Mouse (Mus musculus): ENCODE results near the gene Synm. TPM values are rescaled to one million over a fixed set of nuclear protein-coding genes. Genes with fewer than 3 reads are reported as not detected.

Gene Synm
- total RNA-seq, 2 experiments from 2014 or later, result 0.15 TPM; not detected in 1

- no peak for ATAC-seq (replicated peaks; ENCODE audit: poor library complexity, severe bottlenecking)
These were observed 4.9 kb downstream of the Synm start for GRCm38 (mm10) chr7:67754606-67755005.

- no peak for ATAC-seq (replicated peaks; ENCODE audit: poor library complexity, severe bottlenecking)
These were observed 9.9 kb downstream of the Synm start for GRCm38 (mm10) chr7:67749441-67750239.

GRCm38 (mm10) chr7:67747731-67748305, 11.7 kb downstream of the Synm start:
- ATAC-seq (replicated peaks; ENCODE audit: poor library complexity, severe bottlenecking), result no peak

GRCm38 (mm10) chr7:67741706-67742105, 17.8 kb downstream of the Synm start:
- ATAC-seq (replicated peaks; ENCODE audit: poor library complexity, severe bottlenecking), result no peak

GRCm38 (mm10) chr7:67740796-67741195, 18.7 kb downstream of the Synm start:
- ATAC-seq (replicated peaks; ENCODE audit: poor library complexity, severe bottlenecking), result no peak

GRCm38 (mm10) chr7:67740382-67740781, 19.2 kb downstream of the Synm start:
- no peak for ATAC-seq (replicated peaks; ENCODE audit: poor library complexity, severe bottlenecking)

DNA sequence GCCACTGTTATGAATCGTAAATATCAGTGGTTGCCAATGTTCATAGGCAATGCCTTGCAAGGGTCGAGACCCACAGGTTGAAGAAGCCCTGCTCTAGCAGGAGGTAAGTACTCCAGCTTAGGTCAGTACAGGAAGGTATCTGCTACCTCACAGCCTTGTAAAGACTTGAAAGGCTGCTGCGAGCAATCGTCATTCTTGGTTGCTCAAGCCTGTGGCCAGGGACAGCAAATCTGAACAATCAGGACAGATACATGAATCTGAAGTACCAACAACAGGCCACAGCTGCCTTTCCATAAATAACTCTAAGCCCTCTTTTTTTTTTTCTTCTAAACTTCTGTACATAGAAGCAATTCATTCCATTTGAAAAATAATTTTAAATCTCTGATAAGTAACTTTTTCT, 27.3 kb downstream of the Synm start:
- no peak for ATAC-seq (replicated peaks; ENCODE audit: poor library complexity, severe bottlenecking)

DNA sequence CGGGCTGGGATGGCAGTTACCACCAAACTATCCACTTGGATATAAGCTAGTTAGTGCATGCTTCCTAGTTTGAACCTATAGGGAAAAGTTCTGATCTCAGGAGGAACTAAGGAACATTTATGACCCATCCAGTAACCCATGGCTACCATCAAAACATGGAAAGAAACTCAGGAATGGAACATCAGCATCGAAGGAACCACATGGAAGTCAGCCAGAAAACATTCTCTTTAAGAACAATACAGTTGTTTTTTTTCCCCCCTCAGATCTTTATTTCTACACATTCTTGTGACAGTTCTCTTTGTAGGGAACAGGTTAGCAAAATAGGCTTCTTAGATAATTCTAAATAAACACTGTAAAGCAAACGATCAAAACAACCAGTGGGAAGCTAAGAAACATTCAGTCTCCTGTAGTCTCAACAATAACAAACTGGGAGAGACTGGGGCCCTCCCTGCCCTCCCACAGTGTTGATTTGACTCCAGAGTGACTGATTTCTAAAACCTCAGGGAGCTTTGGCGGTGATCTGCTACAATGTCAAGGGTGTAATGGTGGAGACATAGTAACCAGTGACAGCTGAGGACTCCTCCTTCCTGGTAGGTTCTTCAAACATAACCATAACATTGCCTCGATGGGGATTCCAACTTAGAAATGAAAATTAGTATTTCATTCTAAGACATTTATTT, 29.0 kb downstream of the Synm start:
- no peak for ATAC-seq (replicated peaks; ENCODE audit: poor library complexity, severe bottlenecking)

DNA sequence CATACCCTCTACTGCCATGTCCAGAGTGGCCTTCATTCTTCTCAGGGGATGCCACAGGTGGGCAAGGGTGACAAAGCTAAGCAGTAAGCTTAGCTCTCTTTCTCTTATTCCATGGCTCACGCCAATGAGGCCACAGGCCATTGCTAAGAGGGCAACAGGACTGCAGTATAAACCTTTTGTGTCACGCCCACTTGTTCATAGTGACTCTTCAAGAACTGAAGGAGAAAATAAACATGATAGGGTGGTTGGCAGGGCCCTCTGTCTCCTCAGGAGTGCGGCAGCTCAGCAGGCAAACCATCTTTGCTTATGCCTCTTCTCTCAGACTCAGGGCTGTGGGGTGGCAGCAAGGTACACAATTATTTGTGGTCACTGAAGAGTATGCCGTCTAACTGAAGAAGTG, 30.7 kb downstream of the Synm start:
- ATAC-seq (replicated peaks; ENCODE audit: poor library complexity, severe bottlenecking), result no peak

- ATAC-seq (replicated peaks; ENCODE audit: poor library complexity, severe bottlenecking), result peak; percentile 96
These were observed 31.3 kb downstream of the Synm start for GRCm38 (mm10) chr7:67728203-67728602.

DNA sequence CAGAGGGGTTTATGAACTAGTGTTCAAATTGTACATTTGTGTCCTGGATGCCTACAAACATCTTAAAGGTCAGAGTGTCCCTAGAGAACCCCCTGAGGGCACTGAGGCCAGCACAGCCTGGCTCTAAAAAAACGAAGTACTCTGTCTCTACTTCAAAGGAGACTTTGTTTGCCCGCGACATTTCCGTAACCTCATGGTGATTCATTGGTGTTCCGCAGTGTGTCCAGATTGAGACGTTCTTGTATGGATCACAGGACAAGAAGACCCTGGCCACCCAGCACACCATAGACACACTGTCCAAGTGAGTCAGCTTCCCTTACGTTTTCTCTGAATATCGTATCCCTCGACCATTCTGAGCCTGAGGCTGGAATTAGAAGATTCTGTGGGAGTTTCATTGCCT, 34.5 kb downstream of the Synm start:
- no peak for ATAC-seq (replicated peaks; ENCODE audit: poor library complexity, severe bottlenecking)

DNA sequence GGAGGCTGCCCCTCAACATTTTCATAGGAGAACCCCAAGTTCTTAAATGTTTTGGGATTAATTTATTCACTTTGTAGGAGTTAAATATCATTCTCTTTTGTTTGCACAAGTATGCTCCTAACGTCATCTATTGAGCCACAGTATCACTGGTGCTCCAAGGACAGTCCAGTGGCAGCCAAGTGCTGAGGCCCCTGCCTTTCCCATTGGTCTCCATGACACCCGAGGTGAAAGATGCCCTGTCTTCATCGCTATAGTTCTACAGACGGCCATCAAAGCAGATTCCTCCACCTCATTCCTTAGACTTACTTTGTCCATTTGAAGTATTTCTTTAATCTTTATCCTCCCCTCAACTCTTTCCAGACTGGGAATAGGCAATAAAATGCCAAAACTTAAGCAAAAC, 35.0 kb downstream of the Synm start:
- no peak for ATAC-seq (replicated peaks; ENCODE audit: poor library complexity, severe bottlenecking)

- ATAC-seq (replicated peaks; ENCODE audit: poor library complexity, severe bottlenecking), result no peak
These were observed 37.4 kb downstream of the Synm start for GRCm38 (mm10) chr7:67722163-67722562.

- ATAC-seq (replicated peaks; ENCODE audit: poor library complexity, severe bottlenecking), result no peak
These were observed 40.7 kb downstream of the Synm start for GRCm38 (mm10) chr7:67718804-67719203.

GRCm38 (mm10) chr7:67717520-67717919, 42.0 kb downstream of the Synm start:
- ATAC-seq (replicated peaks; ENCODE audit: poor library complexity, severe bottlenecking), result no peak

GRCm38 (mm10) chr7:67716925-67717324, 42.6 kb downstream of the Synm start:
- ATAC-seq (replicated peaks; ENCODE audit: poor library complexity, severe bottlenecking), result no peak

DNA sequence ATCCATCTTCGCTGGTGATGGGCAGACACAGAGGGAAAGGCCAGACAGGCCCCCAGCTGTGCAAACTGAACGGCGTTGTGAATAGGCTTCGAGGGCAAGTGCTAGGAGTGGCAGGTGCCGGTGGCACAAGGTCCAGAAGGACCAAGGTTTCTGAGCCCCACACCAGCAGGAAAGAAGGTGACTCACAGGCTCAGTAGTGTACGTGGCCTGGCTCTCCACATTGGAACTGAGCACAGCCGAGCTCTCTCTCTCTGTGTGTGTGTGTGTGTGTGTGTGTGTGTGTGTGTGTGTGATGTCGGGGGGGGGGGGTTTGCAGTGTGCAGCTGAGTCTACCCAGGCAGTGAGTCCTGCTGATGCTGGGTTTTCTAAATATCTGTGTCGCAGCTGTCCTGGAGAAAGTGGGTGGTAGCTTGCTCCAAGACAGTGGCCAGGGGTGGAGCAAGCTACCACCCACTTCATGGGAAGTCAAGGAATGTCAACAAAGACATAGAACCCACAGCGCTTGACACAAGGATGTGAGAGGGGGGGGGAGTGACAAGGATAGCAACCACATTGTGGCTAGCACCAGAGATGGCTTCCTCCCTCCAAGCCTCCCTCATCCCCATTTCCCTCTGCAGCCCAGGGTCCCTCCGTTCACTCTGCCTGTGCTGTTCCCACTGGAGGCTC, 43.2 kb downstream of the Synm start:
- ATAC-seq (replicated peaks; ENCODE audit: poor library complexity, severe bottlenecking), result no peak

GRCm38 (mm10) chr7:67715176-67715575, 44.4 kb downstream of the Synm start:
- no peak for ATAC-seq (replicated peaks; ENCODE audit: poor library complexity, severe bottlenecking)

GRCm38 (mm10) chr7:67713820-67714510, 45.6 kb downstream of the Synm start:
- ATAC-seq (replicated peaks; ENCODE audit: poor library complexity, severe bottlenecking), result no peak

DNA sequence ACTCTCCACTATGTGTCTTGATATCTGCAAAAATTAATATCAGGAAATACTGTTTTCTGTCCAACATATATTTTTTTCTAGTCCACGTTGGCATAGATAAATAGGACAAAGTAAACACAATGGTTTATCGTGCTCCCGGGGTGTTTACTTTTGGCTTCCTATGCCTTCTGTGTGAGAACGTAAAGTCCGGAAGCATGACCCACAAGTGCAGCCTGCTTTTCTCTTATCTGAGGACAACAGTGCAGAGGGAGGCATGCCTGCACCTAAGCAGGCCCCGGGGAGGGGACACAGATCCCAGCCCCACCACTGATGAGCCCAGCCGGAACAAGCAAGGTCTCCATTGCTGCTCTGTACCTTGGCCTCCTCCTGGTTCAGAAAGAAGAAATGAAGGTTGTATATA, 49.3 kb downstream of the Synm start:
- no peak for ATAC-seq (replicated peaks; ENCODE audit: poor library complexity, severe bottlenecking)

All from granulocyte monocyte progenitor cell, adult 5-6 weeks (primary cell).